Mouse (Mus musculus): ENCODE data around the gene Fbxl4. TPM values are rescaled to one million over a fixed set of nuclear protein-coding genes. Genes with fewer than 3 reads are reported as not detected.
A peak's percentile ranks its signal among the peaks of the same experiment; 100 is the strongest.
"Not testable (repeated sequence)": the region's sequence is repeated elsewhere in the genome, so short reads cannot be mapped to it uniquely, and the experiment has no call there.

The Fbxl4 gene
- total RNA-seq (2021): 10 to 100 TPM; 15.9 to 17.3 TPM
- long read RNA-seq, transcript Fbxl4-201 (9 exons, 2,546 nt): major isoform, 12 of 20 reads
- long read RNA-seq, partial matches to known transcripts: 0 of 20 reads
- long read RNA-seq, other reads (novel, unspliced or antisense): 8 of 20 reads

- DNase-seq (ENCODE audit: low spot score in 2 of 2): peak; percentile 76 to 88
Observed at GRCm38 (mm10) chr4:22357266-22357930, at the start of gene Fbxl4. Gene Fbxl4, plus strand, starts transcription at chr4:22357543.

- DNase-seq (ENCODE audit: low spot score in 2 of 2): no peak
Observed at GRCm38 (mm10) chr4:22314564-22314963, 42.8 kb upstream of the Fbxl4 start.

- DNase-seq (ENCODE audit: low spot score in 2 of 2): no peak
Observed at GRCm38 (mm10) chr4:22342816-22343573, 14.3 kb upstream of the Fbxl4 start.

GRCm38 (mm10) chr4:22349086-22349485 lies 8.3 kb upstream of the Fbxl4 start:
- DNase-seq (ENCODE audit: low spot score in 2 of 2): not testable (repeated sequence)

- no peak for DNase-seq (ENCODE audit: low spot score in 2 of 2)
Observed at GRCm38 (mm10) chr4:22357931-22358300, 573 bp downstream of the Fbxl4 start.

- DNase-seq (ENCODE audit: low spot score in 2 of 2): no peak
Observed at GRCm38 (mm10) chr4:22358487-22358886, 1.1 kb downstream of the Fbxl4 start.

- no peak for DNase-seq (ENCODE audit: low spot score in 2 of 2)
Observed at GRCm38 (mm10) chr4:22367368-22367767, 10.0 kb downstream of the Fbxl4 start.

GRCm38 (mm10) chr4:22378516-22378915 lies 21.2 kb downstream of the Fbxl4 start:
- DNase-seq (ENCODE audit: low spot score in 2 of 2): no peak

GRCm38 (mm10) chr4:22380646-22381045 lies 23.3 kb downstream of the Fbxl4 start:
- DNase-seq (ENCODE audit: low spot score in 2 of 2): no peak

- no peak for DNase-seq (ENCODE audit: low spot score in 2 of 2)
Observed at GRCm38 (mm10) chr4:22383528-22384265, 26.4 kb downstream of the Fbxl4 start.

GRCm38 (mm10) chr4:22390045-22390444 lies 32.7 kb downstream of the Fbxl4 start:
- DNase-seq (ENCODE audit: low spot score in 2 of 2): no peak

GRCm38 (mm10) chr4:22392777-22393473 lies 35.6 kb downstream of the Fbxl4 start:
- DNase-seq (ENCODE audit: low spot score in 2 of 2): peak in 1 of 2 experiments; percentile 11

GRCm38 (mm10) chr4:22395404-22395803 lies 38.1 kb downstream of the Fbxl4 start:
- no peak for DNase-seq (ENCODE audit: low spot score in 2 of 2)

- DNase-seq (ENCODE audit: low spot score in 2 of 2): no peak
Observed at GRCm38 (mm10) chr4:22396484-22397000, 39.2 kb downstream of the Fbxl4 start.

- no peak for DNase-seq (ENCODE audit: low spot score in 2 of 2)
Observed at GRCm38 (mm10) chr4:22397003-22397402, 39.7 kb downstream of the Fbxl4 start.

GRCm38 (mm10) chr4:22402032-22402431 lies 44.7 kb downstream of the Fbxl4 start:
- DNase-seq (ENCODE audit: low spot score in 2 of 2): no peak

GRCm38 (mm10) chr4:22402930-22403329 lies 45.6 kb downstream of the Fbxl4 start:
- DNase-seq (ENCODE audit: low spot score in 2 of 2): no peak

GRCm38 (mm10) chr4:22420627-22421026 lies 63.3 kb downstream of the Fbxl4 start:
- DNase-seq (ENCODE audit: low spot score in 2 of 2): peak in 1 of 2 experiments; percentile 6

GRCm38 (mm10) chr4:22422400-22422799 lies 65.1 kb downstream of the Fbxl4 start:
- no peak for DNase-seq (ENCODE audit: low spot score in 2 of 2)

GRCm38 (mm10) chr4:22428150-22428549 lies 70.8 kb downstream of the Fbxl4 start:
- DNase-seq (ENCODE audit: low spot score in 2 of 2): no peak

GRCm38 (mm10) chr4:22469575-22469974 lies 112.2 kb downstream of the Fbxl4 start:
- DNase-seq (ENCODE audit: low spot score in 2 of 2): no peak

All from layer of hippocampus, adult 18-20 months (tissue).